Mouse (Mus musculus) granulocyte monocyte progenitor cell, adult 5-6 weeks (primary cell): ENCODE data around the gene 2210010C04Rik. TPM values are rescaled to one million over a fixed set of nuclear protein-coding genes. Genes with fewer than 3 reads are reported as not detected.
"Not testable (repeated sequence)": the region's sequence is repeated elsewhere in the genome, so short reads cannot be mapped to it uniquely, and the experiment has no call there.

Source experiments
- ATAC-seq: replicated peaks from 2 replicates; pipeline ENCODE4 v1.8.0; 2016; ENCODE audit warnings: mild to moderate bottlenecking, moderate TSS enrichment, inconsistent platforms; ENCODE audit not compliant: poor library complexity, severe bottlenecking
- total RNA-seq, 2 experiments: library from RNA; stranded (forward) in 1 of 2; stranded (reverse) in 1 of 2; fragments of 200-712, 200-1000 nt in 1 of 2; fragments of >200 nt in 1 of 2; fragmentation: Nextera tagmentation in 1 of 2; gene quantifications; 2 replicates each; pipeline ENCODE4 v1.2.3; 2014 to 2017

Gene 2210010C04Rik
- total RNA-seq, 2 experiments from 2014 or later = 0.54 TPM; not detected in 1

DNA sequence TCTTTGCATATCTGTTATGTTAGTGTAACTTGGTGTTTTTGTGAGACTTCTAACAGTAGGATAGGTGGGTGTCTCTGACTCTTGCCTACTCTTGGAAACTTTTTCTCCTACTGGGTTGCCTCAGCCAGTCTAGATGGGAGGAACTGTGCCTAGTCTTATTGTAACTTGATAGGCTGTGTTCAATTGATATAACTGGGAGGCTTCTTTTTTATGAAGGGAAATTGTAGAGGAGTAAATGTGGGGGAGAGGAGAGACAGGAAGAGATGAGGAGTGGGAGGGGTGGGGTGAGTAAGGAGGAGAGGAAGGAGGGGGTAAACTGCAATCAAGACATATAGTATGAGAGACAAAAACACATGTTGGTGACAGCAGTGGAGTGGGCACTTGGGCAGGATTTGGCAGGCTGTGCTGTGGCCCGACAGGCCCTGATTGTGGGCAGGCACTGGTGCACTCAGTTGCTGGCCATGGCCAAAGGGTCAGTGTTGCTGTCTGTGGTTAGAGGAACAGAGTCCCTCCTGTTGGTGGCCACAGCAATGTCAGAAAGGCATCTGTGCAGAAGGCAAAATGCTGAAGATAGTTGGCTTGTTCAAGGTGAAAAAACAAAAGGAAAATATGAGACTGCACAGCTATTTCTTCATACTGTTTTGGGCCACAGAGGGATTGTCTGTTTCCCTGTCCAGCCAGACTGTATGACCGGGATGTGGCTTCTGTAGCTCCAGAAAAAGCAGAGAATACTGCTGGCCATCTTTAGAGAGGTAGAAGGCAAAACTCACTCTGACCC lies 9.2 kb downstream of the 2210010C04Rik start:
- ATAC-seq = 0 out of 2 replicates have a peak, but pooled peaks have one; percentile 8

DNA sequence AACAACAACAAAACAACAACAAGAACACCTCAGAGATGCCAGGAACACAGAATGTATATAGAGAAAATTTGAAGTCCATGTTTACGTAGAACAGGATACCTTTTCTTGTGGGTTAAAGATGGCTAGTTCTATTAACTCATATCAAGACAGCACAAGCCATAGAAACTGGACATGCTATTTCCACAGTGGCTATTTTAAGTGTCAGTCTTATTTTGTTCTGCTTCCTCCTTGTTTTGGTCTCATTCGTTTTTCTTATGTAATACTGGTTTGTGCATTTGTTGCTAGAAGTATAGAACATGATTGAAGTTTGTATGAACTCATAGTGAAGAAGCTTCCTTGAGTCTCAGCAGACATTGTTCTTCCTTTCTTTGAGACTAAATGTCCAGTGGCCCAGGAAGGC lies 16.2 kb downstream of the 2210010C04Rik start:
- peak; percentile 57 for ATAC-seq

DNA sequence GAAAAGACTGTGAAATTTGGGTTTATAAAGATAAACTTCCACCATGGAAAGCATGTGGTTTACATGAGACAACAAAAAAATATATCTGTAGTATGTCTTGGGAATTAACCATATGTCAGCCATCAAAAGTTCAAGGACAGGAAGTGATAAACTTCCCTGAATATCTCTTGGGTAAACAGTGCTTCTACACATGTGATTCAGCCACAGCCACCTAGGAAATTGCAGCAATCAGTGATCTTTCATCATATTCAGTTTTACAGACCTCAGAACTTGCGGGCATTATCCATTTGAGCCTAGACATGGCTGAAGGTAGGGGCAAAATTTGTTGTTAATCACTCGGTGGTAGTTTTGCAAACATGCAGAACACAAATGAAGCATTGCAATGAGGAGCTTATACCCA lies 16.7 kb downstream of the 2210010C04Rik start:
- ATAC-seq = peak; percentile 96

- peak; percentile 65 for ATAC-seq
Measured at GRCm38 (mm10) chr6:41015065-41015464, 20.2 kb downstream of the 2210010C04Rik start.

DNA sequence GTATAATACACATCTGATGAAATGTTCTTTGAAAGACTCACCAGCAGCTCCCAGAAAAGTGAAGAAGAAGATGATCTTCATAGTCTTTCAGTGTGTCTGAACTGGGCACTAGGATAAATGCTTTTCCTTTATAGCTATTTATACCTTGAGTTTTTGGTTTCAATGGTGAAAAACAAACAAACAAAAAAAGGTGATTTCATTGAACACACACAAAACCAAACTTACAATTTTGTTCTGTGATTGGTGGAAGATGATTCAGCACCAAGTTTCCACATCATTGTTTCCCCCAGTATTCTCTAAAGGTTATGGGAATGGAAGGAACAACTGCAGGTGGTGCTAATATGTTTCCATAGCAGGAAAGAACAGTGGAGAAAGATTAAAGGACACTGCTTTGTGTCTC lies 35.9 kb downstream of the 2210010C04Rik start, which contains the start of gene Gm2663:
TSS of gene Gm2663 (minus strand) at position 101 of the 400 bp plus-strand sequence.
- not testable (repeated sequence) for ATAC-seq

Other genes starting within 250 kb of the 2210010C04Rik start
- not detected in 2 replicates for gene Moxd2, start 148.0 kb downstream of the 2210010C04Rik start, total RNA-seq (2014; fragmentation: Nextera tagmentation)
- gene Moxd2, start 148.0 kb downstream of the 2210010C04Rik start, total RNA-seq (2017) = not detected in 2 replicates
- gene Prss58, start 135.1 kb downstream of the 2210010C04Rik start, total RNA-seq (2014; fragmentation: Nextera tagmentation) = not detected in 2 replicates
- gene Prss58, start 135.1 kb downstream of the 2210010C04Rik start, total RNA-seq (2017) = not detected in 2 replicates
- not detected in 2 replicates for gene 1700074P13Rik, start 95.0 kb downstream of the 2210010C04Rik start, total RNA-seq (2014; fragmentation: Nextera tagmentation)
- gene 1700074P13Rik, start 95.0 kb downstream of the 2210010C04Rik start, total RNA-seq (2017) = not detected in 2 replicates
- gene Gm4744, start 83.6 kb downstream of the 2210010C04Rik start, total RNA-seq (2014; fragmentation: Nextera tagmentation) = not detected in 2 replicates
- gene Gm4744, start 83.6 kb downstream of the 2210010C04Rik start, total RNA-seq (2017) = not detected in 2 replicates
- not detected in 2 replicates for gene 1810009J06Rik, start 70.8 kb downstream of the 2210010C04Rik start, total RNA-seq (2014; fragmentation: Nextera tagmentation)
- not detected in 2 replicates for gene 1810009J06Rik, start 70.8 kb downstream of the 2210010C04Rik start, total RNA-seq (2017)
- not detected in 2 replicates for gene Gm2663, start 36.0 kb downstream of the 2210010C04Rik start, total RNA-seq (2014; fragmentation: Nextera tagmentation)
- not detected in 2 replicates for gene Gm2663, start 36.0 kb downstream of the 2210010C04Rik start, total RNA-seq (2017)